Mouse (Mus musculus) bone marrow macrophage, adult 2 months (primary cell): ENCODE results near the gene Rsbn1l.

Source experiments
- CTCF ChIP-seq: IDR thresholded peaks from 2 replicates; pipeline ENCODE4 v1.5.1; 2012; ENCODE audit warnings: low read depth, mild to moderate bottlenecking, low read length, moderate library complexity
- POLR2A ChIP-seq: IDR thresholded peaks from 2 replicates; pipeline ENCODE4 v1.6.1; 2012; ENCODE audit warnings: mild to moderate bottlenecking, low read depth, low read length, borderline replicate concordance

DNA sequence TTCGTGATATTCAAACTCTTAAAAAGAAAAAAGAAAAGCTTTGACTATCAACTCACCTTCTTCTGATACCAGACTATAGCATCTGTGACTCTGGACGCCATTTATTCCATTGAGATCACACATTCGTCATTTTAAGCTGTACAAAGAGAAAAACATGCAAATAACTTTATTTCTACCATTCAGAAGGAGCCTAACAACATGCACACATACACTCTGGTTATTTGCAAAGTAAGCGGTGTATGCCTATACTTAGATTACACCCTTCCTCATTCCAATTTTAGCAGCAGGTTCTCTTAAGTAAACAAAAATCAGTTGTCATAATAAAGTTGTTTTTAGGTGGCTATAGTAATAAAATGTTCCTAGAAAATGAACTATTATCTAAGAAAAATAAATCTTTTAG lies 101.1 kb downstream of the Rsbn1l start:
- no peak for TF ChIP-seq CTCF
- TF ChIP-seq POLR2A: no peak
